Mouse (Mus musculus) E14TG2a.4 (cell line): ENCODE measurements at regions not wholly inside any gene's neighbourhood (a gene's known extent, or its start where the extent isn't known, plus 50 kb on each side); places are given as distances from the start of the nearest gene placed in this dataset.

Experiments used
- CTCF ChIP-seq: conservative IDR thresholded peaks from 2 replicates; pipeline ENCODE4 v1.5.1; 2014; ENCODE audit warnings: low read length
- NANOG ChIP-seq: IDR thresholded peaks from 2 replicates; pipeline ENCODE4 v1.6.1; 2014; ENCODE audit warnings: borderline replicate concordance, low read length, mixed read lengths
- POU5F1 ChIP-seq: IDR thresholded peaks from 2 replicates; pipeline ENCODE4 v1.6.1; 2014; ENCODE audit warnings: low read length, borderline replicate concordance

GRCm38 (mm10) chr1:128833096-128833715 lies 241.1 kb upstream of the Cxcr4 start:
- TF ChIP-seq CTCF (no peak), POU5F1 (no peak), NANOG (no peak)
